Mouse (Mus musculus) inflammation-experienced regulatory T-cells, adult 6 months (primary cell): ENCODE results near the gene Gsta2. TPM values are rescaled to one million over a fixed set of nuclear protein-coding genes. Genes with fewer than 3 reads are reported as not detected.
"Not testable (repeated sequence)": the region's sequence is repeated elsewhere in the genome, so short reads cannot be mapped to it uniquely, and the experiment has no call there.

Source experiments
- ATAC-seq: one replicate; pipeline ENCODE4 v1.8.0; 2017
- polyA plus RNA-seq, 3 experiments: library from polyadenylated mRNA; unstranded; fragments of 100-300 nt; shearing (Covaris generic); gene quantifications; one replicate each; pipeline ENCODE4 v1.2.1; 2017

Gsta2 gene
- polyA plus RNA-seq = not detected

DNA sequence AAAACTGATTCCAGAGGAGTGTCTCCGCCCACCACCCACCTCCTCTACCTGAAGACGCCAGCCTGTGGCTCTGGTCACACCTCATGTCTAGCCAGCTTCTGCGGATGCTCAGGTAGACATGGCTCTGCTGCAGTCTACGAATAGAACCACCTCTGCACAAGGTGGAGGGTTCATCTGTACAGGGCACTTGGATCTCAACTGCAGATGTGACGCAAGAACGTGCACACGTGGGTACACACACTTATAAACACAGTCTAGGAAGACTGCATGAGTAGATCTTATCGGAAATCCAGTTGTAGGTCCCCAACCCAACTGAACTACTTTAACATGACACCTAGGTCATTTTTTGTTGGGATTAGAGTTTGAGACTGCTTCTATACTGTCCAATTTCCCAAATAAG, at the start of gene Gsta2:
TSS of gene Gsta2 (minus strand) at position 178 of the 400 bp plus-strand sequence.
- no peak for ATAC-seq

DNA sequence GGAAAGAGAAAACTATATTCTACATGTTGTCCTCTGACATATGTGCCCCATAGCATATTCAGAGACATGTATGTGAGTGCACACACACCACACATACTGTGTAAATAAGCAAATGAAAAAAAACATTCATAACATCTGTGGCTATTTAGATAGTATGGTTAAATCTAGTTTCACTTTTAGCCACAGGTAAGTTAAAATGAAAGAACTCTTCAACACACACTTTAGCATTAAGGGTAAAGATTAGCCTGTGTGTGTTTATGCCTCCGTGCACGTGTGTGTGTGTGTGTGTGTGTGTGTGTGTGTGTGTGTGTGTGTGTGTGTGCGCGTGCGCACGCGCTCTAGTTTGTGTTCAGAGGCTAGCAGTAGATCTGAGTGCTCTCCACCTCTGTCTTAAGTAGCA, 46.0 kb upstream of the Gsta2 start:
- peak; percentile 54 for ATAC-seq

DNA sequence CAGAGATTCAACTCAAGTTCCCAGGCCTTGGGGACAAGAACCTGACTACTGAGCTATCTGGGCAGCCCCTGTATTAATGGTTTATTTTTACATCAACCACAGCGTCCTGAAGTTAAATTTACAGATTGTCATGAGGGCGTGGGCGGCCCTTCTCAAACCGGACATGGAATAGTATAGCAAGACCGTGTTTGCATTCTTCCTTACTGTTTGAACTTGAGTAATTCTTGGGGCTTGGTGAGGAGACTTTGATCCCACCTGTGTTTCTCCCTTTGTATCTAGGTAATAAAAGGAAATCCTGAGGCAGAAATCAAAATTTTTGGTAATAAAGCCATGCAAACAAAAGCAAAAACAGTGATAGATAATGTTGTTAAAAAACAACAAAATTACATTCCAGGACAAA, 45.0 kb upstream of the Gsta2 start:
- no peak for ATAC-seq

DNA sequence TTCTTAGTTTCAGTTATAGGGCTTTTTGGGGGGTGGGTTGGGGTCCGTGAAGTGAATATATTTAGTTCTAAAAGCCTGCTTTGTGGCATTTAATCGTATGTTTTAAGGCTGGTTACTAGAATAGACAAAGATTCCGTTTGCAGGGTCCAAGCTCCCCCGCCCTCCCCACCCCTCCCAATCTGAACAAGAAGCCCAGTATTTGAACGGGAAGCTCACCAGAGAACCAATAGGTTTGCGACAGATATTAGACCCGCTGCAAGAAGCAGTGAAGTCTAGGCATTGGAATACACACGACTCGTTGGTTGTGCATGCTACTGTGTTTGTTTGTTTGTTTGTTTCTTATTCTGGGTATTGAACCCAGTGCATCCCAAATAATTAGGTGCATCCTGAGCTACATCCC, 40.9 kb upstream of the Gsta2 start:
- no peak for ATAC-seq

GRCm38 (mm10) chr9:78395630-78396351, 40.2 kb upstream of the Gsta2 start, which contains the start of gene Ddx43:
Gene Ddx43, plus strand, starts transcription at chr9:78395777.
- peak; percentile 75 for ATAC-seq

DNA sequence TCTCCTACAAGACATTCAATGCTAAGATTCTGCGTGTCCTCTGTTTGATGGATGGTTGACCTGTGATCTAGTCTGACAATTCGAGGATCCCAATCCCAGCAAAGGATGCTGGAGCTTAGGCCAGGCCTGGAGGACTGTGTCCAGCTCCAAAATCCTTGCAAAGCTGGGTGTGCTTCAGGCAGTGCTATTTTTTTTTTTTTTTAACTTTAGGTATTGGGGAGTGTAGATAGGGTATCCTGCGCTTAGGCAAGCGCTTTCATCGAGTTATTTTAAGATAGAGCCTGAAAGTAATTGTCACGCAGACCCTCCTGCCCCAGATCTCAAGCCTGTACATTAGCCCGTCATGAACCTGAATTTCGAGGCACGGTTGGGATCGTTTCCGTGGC, 39.6 kb upstream of the Gsta2 start:
- no peak for ATAC-seq

DNA sequence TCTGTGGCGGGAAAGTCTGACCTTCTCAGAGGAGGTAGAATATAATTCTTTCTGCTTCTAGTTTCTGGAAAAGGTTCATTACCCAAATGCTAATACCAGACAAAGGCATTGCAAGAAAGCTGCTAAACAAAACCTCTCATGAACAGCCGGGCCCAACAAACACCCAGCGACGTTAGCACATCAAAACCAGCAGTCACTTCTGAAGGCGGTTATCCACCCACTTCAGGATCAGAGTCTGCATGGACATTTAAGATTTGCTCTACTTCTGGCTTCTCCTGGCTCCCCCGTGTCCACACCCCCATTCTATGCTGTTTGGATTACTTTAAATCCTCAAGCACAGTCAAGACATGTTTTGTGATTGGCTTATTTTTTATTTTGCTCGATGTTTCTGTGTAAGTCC, 39.0 kb upstream of the Gsta2 start:
- no peak for ATAC-seq

DNA sequence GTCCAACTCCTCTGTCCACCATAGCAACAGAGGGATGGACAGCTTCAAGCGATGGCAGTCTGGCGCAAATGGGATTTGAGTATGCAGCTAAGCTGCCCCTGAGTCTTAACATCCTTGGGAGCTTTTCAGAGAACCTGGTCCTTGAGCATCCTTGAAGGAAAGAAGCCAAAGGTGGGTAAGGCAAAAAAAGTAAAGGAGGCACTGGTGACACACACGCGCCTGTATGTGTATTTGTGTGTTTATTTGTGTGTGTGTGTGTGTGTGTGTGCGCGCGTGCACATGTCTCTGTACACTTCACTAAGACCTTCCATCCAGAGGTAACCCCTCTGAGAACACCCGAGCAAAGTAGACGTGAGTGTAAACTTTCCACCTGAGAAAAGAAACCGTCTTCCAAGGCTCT, 38.2 kb upstream of the Gsta2 start:
- ATAC-seq = no peak

DNA sequence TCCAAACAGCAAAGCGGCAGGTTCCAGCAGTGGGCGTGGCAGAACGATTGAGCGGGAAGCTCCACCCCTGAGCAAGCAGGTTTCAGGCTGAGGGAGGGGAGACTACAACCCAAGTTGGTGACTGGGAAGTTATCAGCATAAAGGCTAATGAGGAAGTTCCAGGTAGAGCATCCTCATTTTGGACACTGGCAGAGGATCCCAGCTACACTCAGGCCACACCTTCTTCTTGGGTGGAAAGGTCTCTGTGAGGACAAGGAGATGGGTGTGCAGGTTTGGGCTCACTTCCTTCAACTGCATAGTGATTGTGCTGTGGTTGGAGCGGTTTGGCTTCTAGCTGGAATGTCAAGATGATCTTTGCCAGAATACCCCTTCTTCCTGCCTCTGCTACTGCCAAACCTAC, 34.4 kb upstream of the Gsta2 start:
- ATAC-seq = no peak

DNA sequence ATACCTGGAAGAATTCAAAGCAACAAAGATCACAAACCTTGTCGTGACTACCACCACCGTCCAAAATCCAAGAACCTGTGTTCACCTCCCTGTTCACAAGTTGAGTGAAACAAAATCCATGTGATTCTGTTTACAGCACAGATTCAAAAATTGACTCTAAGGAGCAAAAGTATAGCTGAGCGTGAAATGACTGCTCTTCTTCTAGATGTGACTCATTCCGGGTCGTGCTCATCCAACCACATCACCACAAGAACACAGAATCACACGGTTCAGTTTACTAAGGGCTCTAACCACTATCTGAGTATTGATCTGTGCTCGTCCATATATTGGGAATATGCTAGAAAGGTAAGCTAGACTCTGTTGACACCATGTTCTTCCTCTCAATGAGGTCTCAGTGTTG, 31.4 kb upstream of the Gsta2 start:
- ATAC-seq = no peak

DNA sequence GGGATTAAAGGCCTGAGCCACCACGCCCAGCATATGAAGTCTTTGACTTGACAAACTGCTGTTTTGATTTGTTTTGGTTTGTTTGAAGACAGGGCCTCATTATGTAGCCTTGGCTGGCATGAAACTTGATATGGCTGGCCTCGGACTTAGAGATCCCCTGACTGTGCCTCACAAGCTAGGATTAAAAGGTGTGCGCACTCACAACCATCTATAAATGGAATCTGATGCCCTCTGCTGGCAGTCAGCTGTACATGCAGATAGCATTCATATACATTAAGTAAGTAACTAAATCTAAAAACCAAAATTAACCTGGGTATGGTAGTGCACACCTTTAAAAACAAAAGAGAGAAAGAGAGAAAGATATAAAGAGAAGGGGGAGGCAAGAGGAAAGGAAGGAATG, 30.3 kb upstream of the Gsta2 start:
- no peak for ATAC-seq

- ATAC-seq = no peak
Measured at GRCm38 (mm10) chr9:78378113-78378785, 22.7 kb upstream of the Gsta2 start, which contains the start of gene Ooep. Gene Ooep, minus strand, starts transcription at chr9:78378725.

- no peak for ATAC-seq
Measured at GRCm38 (mm10) chr9:78377546-78377945, 22.0 kb upstream of the Gsta2 start.

GRCm38 (mm10) chr9:78375486-78375885, 19.9 kb upstream of the Gsta2 start:
- no peak for ATAC-seq

GRCm38 (mm10) chr9:78374885-78375389, 19.3 kb upstream of the Gsta2 start:
- no peak for ATAC-seq

GRCm38 (mm10) chr9:78374397-78374796, 18.8 kb upstream of the Gsta2 start:
- ATAC-seq = no peak

DNA sequence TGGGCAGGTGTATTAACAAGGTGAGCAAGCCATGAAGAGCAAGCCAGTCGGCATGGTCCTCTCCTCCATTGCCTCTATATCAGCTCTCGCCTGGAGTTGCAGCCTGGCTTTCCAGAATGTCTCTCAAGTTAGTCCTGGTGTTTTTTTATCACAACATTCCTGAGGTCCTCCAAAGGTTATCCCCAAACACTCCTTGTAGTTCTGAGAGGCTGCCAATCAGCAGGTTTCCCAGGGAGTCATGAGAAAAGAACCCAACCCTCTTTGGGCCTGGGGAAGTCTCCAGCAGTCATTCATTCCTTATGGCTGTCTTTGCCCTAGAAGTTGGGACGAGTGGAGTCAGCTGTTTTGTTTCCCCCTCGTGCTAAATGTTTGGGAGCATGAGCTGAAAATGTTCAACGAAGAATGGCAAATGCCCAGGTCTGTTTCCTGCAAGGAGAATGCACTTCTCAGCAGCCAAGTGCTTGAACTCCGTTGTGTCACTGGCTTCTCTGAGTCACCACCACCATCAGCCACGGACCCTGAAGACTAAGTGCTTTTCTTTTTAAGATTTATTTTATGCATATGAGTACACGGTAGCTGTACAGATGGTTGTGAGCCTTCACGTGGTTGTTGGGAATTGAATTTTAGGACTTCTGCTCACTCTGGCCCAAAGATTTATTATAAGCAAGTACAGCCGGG, 17.4 kb upstream of the Gsta2 start:
- ATAC-seq = no peak

- ATAC-seq = no peak
Measured at GRCm38 (mm10) chr9:78371441-78371840, 15.9 kb upstream of the Gsta2 start.

GRCm38 (mm10) chr9:78369786-78370185, 14.2 kb upstream of the Gsta2 start:
- ATAC-seq = no peak

GRCm38 (mm10) chr9:78369349-78369748, 13.8 kb upstream of the Gsta2 start:
- no peak for ATAC-seq

DNA sequence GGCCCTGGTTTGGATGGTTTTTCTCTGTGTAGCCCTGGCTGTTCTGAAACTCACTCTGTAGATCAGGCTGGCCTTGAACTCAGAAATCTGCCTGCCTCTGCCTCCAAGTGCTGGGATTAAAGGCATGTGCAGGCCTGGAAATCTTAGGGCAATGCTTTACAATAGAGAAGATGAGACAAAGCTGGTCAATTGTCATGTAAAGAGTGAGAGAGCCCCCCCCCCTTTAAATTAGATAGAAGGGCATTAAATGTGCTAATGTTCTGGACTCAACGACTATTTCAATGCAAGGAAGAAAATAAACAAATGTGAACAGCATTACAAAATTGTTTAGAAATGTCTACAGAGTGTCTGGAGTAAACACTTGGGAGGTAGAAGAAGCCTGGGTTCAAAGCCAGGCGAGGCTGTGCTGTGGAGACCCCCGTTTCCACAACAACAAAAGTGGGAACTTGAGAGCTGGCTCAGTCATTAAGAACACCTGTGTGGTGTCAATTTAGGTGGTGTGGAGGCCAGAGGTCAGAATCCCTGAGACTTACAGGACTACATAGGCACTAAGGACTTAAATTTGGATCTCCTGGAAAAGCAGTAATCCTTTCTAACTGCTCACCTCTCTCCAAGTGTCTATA, 13.2 kb upstream of the Gsta2 start:
- ATAC-seq = no peak

GRCm38 (mm10) chr9:78367959-78368358, 12.4 kb upstream of the Gsta2 start, which contains the start of gene Dppa5a:
Gene Dppa5a, minus strand, starts transcription at chr9:78368177.
- ATAC-seq = not testable (repeated sequence)
